Mouse (Mus musculus): ENCODE data around the gene Retnlb. TPM values are rescaled to one million over a fixed set of nuclear protein-coding genes. Genes with fewer than 3 reads are reported as not detected.
"Not testable (repeated sequence)": the region's sequence is repeated elsewhere in the genome, so short reads cannot be mapped to it uniquely, and the experiment has no call there.

Retnlb gene
- total RNA-seq, 1 experiment: not detected

GRCm38 (mm10) chr16:48843671-48844386 is 27.2 kb downstream of the Retnlb start:
- H3K9ac ChIP-seq (ENCODE audit: insufficient read depth, low read depth, low read length, poor library complexity, severe bottlenecking): no peak overlapping the region
- H3K4me3 ChIP-seq (ENCODE audit: insufficient read depth in 1 of 2, low read depth in 1 of 2, low read length in 2 of 2, poor library complexity in 1 of 2, severe bottlenecking in 1 of 2): no peak overlapping the region
- H3K4me1 ChIP-seq (ENCODE audit: control insufficient read depth in 2 of 2, insufficient read depth in 2 of 2, low read length in 2 of 2, poor library complexity in 1 of 2): no peaks in the 10 kb centered on the region
- TF ChIP-seq ZC3H11A (IDR thresholded peaks at IDR 0.05; ENCODE audit: borderline replicate concordance, low read depth, low read length) (no peak), MAFK (IDR thresholded peaks at IDR 0.05; ENCODE audit: insufficient read depth, low read depth, low read length) (no peak), HCFC1 (IDR thresholded peaks at IDR 0.05; ENCODE audit: borderline replicate concordance, insufficient read depth, low read length) (no peak), ZNF384 (IDR thresholded peaks at IDR 0.05; ENCODE audit: low read depth, low read length) (no peak), CHD2 (IDR thresholded peaks at IDR 0.05; ENCODE audit: low read depth, low read length) (no peak)
- H3K27ac ChIP-seq (ENCODE audit: insufficient read depth, low read depth, low read length, poor library complexity, severe bottlenecking): no peak overlapping the region
- no peak for DNase-seq (ENCODE audit: low read depth, low spot score)
- no peaks in the 10 kb centered on the region for H3K9me3 ChIP-seq (ENCODE audit: control insufficient read depth, insufficient read depth, low read depth, low read length)
- no peaks in the 10 kb centered on the region for H3K36me3 ChIP-seq (ENCODE audit: control insufficient read depth, insufficient read depth, low read length, poor library complexity, severe bottlenecking)
- in situ Hi-C loops (cut with MboI; ENCODE audit: low sequenced_read_pairs in 2 of 2, unreplicated experiment in 2 of 2): no loop called here

GRCm38 (mm10) chr16:48865004-48865403 is 48.3 kb downstream of the Retnlb start:
- in situ Hi-C loops (cut with MboI; ENCODE audit: low sequenced_read_pairs in 2 of 2, unreplicated experiment in 2 of 2); DNase-seq (ENCODE audit: low read depth, low spot score); H3K9me3 ChIP-seq (ENCODE audit: control insufficient read depth, insufficient read depth, low read depth, low read length): not testable (repeated sequence)

GRCm38 (mm10) chr16:48867690-48868089 is 51.0 kb downstream of the Retnlb start:
- in situ Hi-C loops (cut with MboI; ENCODE audit: low sequenced_read_pairs in 2 of 2, unreplicated experiment in 2 of 2): no loop called here
- H3K4me3 ChIP-seq (ENCODE audit: insufficient read depth in 1 of 2, low read depth in 1 of 2, low read length in 2 of 2, poor library complexity in 1 of 2, severe bottlenecking in 1 of 2): no peak overlapping the region
- TF ChIP-seq CHD2 (IDR thresholded peaks at IDR 0.05; ENCODE audit: low read depth, low read length): no peak
- TF ChIP-seq HCFC1 (IDR thresholded peaks at IDR 0.05; ENCODE audit: borderline replicate concordance, insufficient read depth, low read length): no peak
- no peak for TF ChIP-seq MAFK (IDR thresholded peaks at IDR 0.05; ENCODE audit: insufficient read depth, low read depth, low read length)
- TF ChIP-seq ZC3H11A (IDR thresholded peaks at IDR 0.05; ENCODE audit: borderline replicate concordance, low read depth, low read length): no peak
- TF ChIP-seq ZNF384 (IDR thresholded peaks at IDR 0.05; ENCODE audit: low read depth, low read length): no peak
- no peaks in the 10 kb centered on the region for H3K9me3 ChIP-seq (ENCODE audit: control insufficient read depth, insufficient read depth, low read depth, low read length)
- no peak for DNase-seq (ENCODE audit: low read depth, low spot score)
- no peaks in the 10 kb centered on the region for H3K36me3 ChIP-seq (ENCODE audit: control insufficient read depth, insufficient read depth, low read length, poor library complexity, severe bottlenecking)
- H3K4me1 ChIP-seq (ENCODE audit: control insufficient read depth in 2 of 2, insufficient read depth in 2 of 2, low read length in 2 of 2, poor library complexity in 1 of 2): peaks cover 0 to 3% of the 10 kb centered on the region in 2 experiments; a peak in 2 of 4 replicates
- no peak overlapping the region for H3K27ac ChIP-seq (ENCODE audit: insufficient read depth, low read depth, low read length, poor library complexity, severe bottlenecking)
- H3K9ac ChIP-seq (ENCODE audit: insufficient read depth, low read depth, low read length, poor library complexity, severe bottlenecking): no peak overlapping the region

More at GRCm38 (mm10) chr16:48865004-48865403, 48.3 kb downstream of the Retnlb start:
- H3K36me3 ChIP-seq (ENCODE audit: control insufficient read depth, insufficient read depth, low read length, poor library complexity, severe bottlenecking); H3K27ac ChIP-seq (ENCODE audit: insufficient read depth, low read depth, low read length, poor library complexity, severe bottlenecking); H3K4me3 ChIP-seq (ENCODE audit: insufficient read depth in 1 of 2, low read depth in 1 of 2, low read length in 2 of 2, poor library complexity in 1 of 2, severe bottlenecking in 1 of 2); H3K9ac ChIP-seq (ENCODE audit: insufficient read depth, low read depth, low read length, poor library complexity, severe bottlenecking); H3K4me1 ChIP-seq (ENCODE audit: control insufficient read depth in 2 of 2, insufficient read depth in 2 of 2, low read length in 2 of 2, poor library complexity in 1 of 2): not testable (repeated sequence)

Other genes with a start within 250 kb of the Retnlb start
- not detected in 2 replicates for gene Trat1, start 44.8 kb upstream of the Retnlb start, total RNA-seq (2012; rRNA removed)
- gene Retnla, start 25.7 kb downstream of the Retnlb start, total RNA-seq (2012; rRNA removed): not detected in 2 replicates
- not detected in 2 replicates for gene Retnlg, start 55.8 kb downstream of the Retnlb start, total RNA-seq (2012; rRNA removed)
- 29.2 and 37.8 TPM in 2 replicates for gene Dzip3, start 177.3 kb downstream of the Retnlb start, total RNA-seq (2012; rRNA removed)
- gene Cip2a, start 177.3 kb downstream of the Retnlb start, total RNA-seq (2012; rRNA removed): 43.6 and 48.8 TPM in 2 replicates
- 0.04 TPM in 1 of 2 replicates, not detected in the other for gene Myh15, start 240.6 kb downstream of the Retnlb start, total RNA-seq (2012; rRNA removed)

All from ES-E14 (cell line).